Mouse (Mus musculus): ENCODE measurements around the gene Gm10309.

GRCm38 (mm10) chr17:86482675-86483074 lies 22.4 kb downstream of the Gm10309 start:
- no peak for TF ChIP-seq USF1 (IDR thresholded peaks at IDR 0.05; ENCODE audit: low read depth)
- no peak for TF ChIP-seq TCF12 (IDR thresholded peaks at IDR 0.05; ENCODE audit: insufficient read depth, poor library complexity, severe bottlenecking)
- TF ChIP-seq POLR2A (IDR thresholded peaks at IDR 0.05; ENCODE audit: insufficient read length, low read depth) = no peak
- TF ChIP-seq MAX (IDR thresholded peaks at IDR 0.05; ENCODE audit: low read depth) = no peak
- TF ChIP-seq MYOG (IDR thresholded peaks at IDR 0.05; ENCODE audit: control insufficient read depth in 1 of 3, insufficient read depth in 1 of 3, insufficient read length in 2 of 3, low read depth in 2 of 3) = no peak
- TF ChIP-seq MYOD1 (IDR thresholded peaks at IDR 0.05; ENCODE audit: control insufficient read depth in 1 of 3, insufficient read length in 2 of 3, low read depth in 2 of 3) = no peak
- no peak for TF ChIP-seq CEBPB (IDR thresholded peaks at IDR 0.05; ENCODE audit: insufficient read depth, poor library complexity, severe bottlenecking)
- TF ChIP-seq E2F4 (IDR thresholded peaks at IDR 0.05; ENCODE audit: insufficient read depth) = no peak
